Mouse (Mus musculus): Measurements from ENCODE around the gene Wnt5a.

GRCm38 (mm10) chr14:28521106-28521505 lies 16.6 kb downstream of the Wnt5a start:
- TF ChIP-seq CTCF (conservative IDR thresholded peaks at IDR 0.05; ENCODE audit: low read length) (no peak), POU5F1 (IDR thresholded peaks at IDR 0.05; ENCODE audit: borderline replicate concordance, low read length) (no peak), NANOG (IDR thresholded peaks at IDR 0.05; ENCODE audit: borderline replicate concordance, low read length) (no peak)

Measured in E14TG2a.4 (cell line).